Mouse (Mus musculus): ENCODE measurements around the gene Rad51c.
"Not testable (repeated sequence)": the region's sequence is repeated elsewhere in the genome, so short reads cannot be mapped to it uniquely, and the experiment has no call there.

Rad51c gene

GRCm38 (mm10) chr11:87431813-87432212 lies 27.1 kb upstream of the Rad51c start:
- DNase-seq = not testable (repeated sequence)

- DNase-seq = no peak
Measured at GRCm38 (mm10) chr11:87430374-87430773, 25.6 kb upstream of the Rad51c start.

- no peak for DNase-seq
Measured at GRCm38 (mm10) chr11:87429363-87429762, 24.6 kb upstream of the Rad51c start.

- no peak for DNase-seq
Measured at GRCm38 (mm10) chr11:87428051-87428673, 23.4 kb upstream of the Rad51c start.

- no peak for DNase-seq
Measured at GRCm38 (mm10) chr11:87427273-87428050, 22.7 kb upstream of the Rad51c start.

- DNase-seq = peak; percentile 79
Measured at GRCm38 (mm10) chr11:87426450-87427250, 21.9 kb upstream of the Rad51c start.

- no peak for DNase-seq
Measured at GRCm38 (mm10) chr11:87426121-87426449, 21.3 kb upstream of the Rad51c start.

GRCm38 (mm10) chr11:87423551-87424325 lies 19.0 kb upstream of the Rad51c start:
- no peak for DNase-seq

- peak; percentile 86 for DNase-seq
Measured at GRCm38 (mm10) chr11:87422511-87423340, 18.0 kb upstream of the Rad51c start.

GRCm38 (mm10) chr11:87421760-87422201 lies 17.0 kb upstream of the Rad51c start:
- no peak for DNase-seq

GRCm38 (mm10) chr11:87420861-87421260 lies 16.1 kb upstream of the Rad51c start:
- DNase-seq = no peak

- no peak for DNase-seq
Measured at GRCm38 (mm10) chr11:87416120-87416519, 11.4 kb upstream of the Rad51c start.

- DNase-seq = not testable (repeated sequence)
Measured at GRCm38 (mm10) chr11:87413412-87413811, 8.7 kb upstream of the Rad51c start.

- peak; percentile 98 for DNase-seq
Measured at GRCm38 (mm10) chr11:87404111-87404853, 472 bp downstream of the Rad51c start.

- DNase-seq = no peak
Measured at GRCm38 (mm10) chr11:87398402-87398801, 6.4 kb downstream of the Rad51c start.

GRCm38 (mm10) chr11:87393855-87394254 lies 10.9 kb downstream of the Rad51c start:
- peak; percentile 31 for DNase-seq

- no peak for DNase-seq
Measured at GRCm38 (mm10) chr11:87385676-87386075, 19.1 kb downstream of the Rad51c start.

GRCm38 (mm10) chr11:87384551-87384950 lies 20.2 kb downstream of the Rad51c start:
- DNase-seq = no peak

- no peak for DNase-seq
Measured at GRCm38 (mm10) chr11:87367865-87368580, 36.7 kb downstream of the Rad51c start.

- DNase-seq = no peak
Measured at GRCm38 (mm10) chr11:87367061-87367460, 37.7 kb downstream of the Rad51c start.
